Mouse (Mus musculus) embryonic fibroblast, embryonic 13.5 days (primary cell): ENCODE measurements around the gene Ctrc.

Experiments
- CTCF ChIP-seq: IDR thresholded peaks from 2 replicates; pipeline ENCODE4 v1.5.1; 2011; ENCODE audit warnings: mild to moderate bottlenecking, control low read depth, low read length, moderate library complexity, borderline replicate concordance; ENCODE audit not compliant: insufficient read depth
- POLR2A ChIP-seq: IDR thresholded peaks from 2 replicates; pipeline ENCODE4 v1.6.1; 2011; ENCODE audit warnings: low read depth, mild to moderate bottlenecking, control low read depth, low read length, moderate library complexity

- no peak for TF ChIP-seq POLR2A
- no peak for TF ChIP-seq CTCF
These were observed 16.7 kb upstream of the Ctrc start for GRCm38 (mm10) chr4:141862867-141863266.
